26 mouse cellular contexts compared by ENCODE assay signal in genomic region chr15:64021249-64021884, GRCm38 (mm10). TPM values are rescaled to one million over a fixed set of nuclear protein-coding genes. Genes with fewer than 3 reads are reported as not detected.
DNase-seq lines count a peak whose midpoint lies in the region; ATAC-seq and TF ChIP-seq lines count a peak whose summit lies in the region.
"Had no signal": no experiment of that assay in that cellular context is flagged by ENCODE, and none has a peak within 500 bp of the region (broad histone marks: within the 10 kb centered on the region; RNA-seq: fewer than 3 reads in every experiment).

No protein-coding gene starts in this region.

- H3K79me2 ChIP-seq in MEL (ENCODE audit: control insufficient read depth, insufficient read depth, low read length, poor library complexity): peaks cover 9% of the 10 kb centered on the region; the same call in 1 of the 2 replicates

- WGBS in forebrain, postnatal 0 days: 82% methylated on average over 5 of the region's 5 CpGs
- 91% methylated on average over 5 of the region's 5 CpGs for WGBS in forebrain, embryonic 11.5 days
- WGBS in thymus, adult 2 months: 91% methylated on average over 5 of the region's 5 CpGs

- no peaks in the 10 kb centered on the region for H3K27me3 ChIP-seq in forebrain, postnatal 0 days (ENCODE audit: insufficient read depth, low read length)
- no peaks in the 10 kb centered on the region for H3K27me3 ChIP-seq in forebrain, embryonic 11.5 days (ENCODE audit: control insufficient read depth, insufficient read depth, low read length)
- H3K27me3 ChIP-seq in thymus, adult 2 months (ENCODE audit: control insufficient read depth, insufficient read depth, low read length): no peaks in the 10 kb centered on the region
- H3K27me3 ChIP-seq in MEL (ENCODE audit: control insufficient read depth in 1 of 2, insufficient read depth in 2 of 2, low read length in 2 of 2): no peaks in the 10 kb centered on the region
- H3K27me3 ChIP-seq: embryonic facial prominence, embryonic 12.5 days; forebrain, embryonic 15.5 days; heart, embryonic 12.5 days; limb, embryonic 12.5 days; midbrain, embryonic 13.5 days; neural tube, embryonic 13.5 days had no signal

- peaks cover 11% of the 10 kb centered on the region for H3K4me1 ChIP-seq in forebrain, postnatal 0 days (ENCODE audit: insufficient read depth)
- H3K4me1 ChIP-seq in forebrain, embryonic 11.5 days (replicated peaks; ENCODE audit: control insufficient read depth, insufficient read depth, low read length): peaks cover 5% of the 10 kb centered on the region
- peaks cover 36% of the 10 kb centered on the region for H3K4me1 ChIP-seq in thymus, adult 2 months (replicated peaks; ENCODE audit: control insufficient read depth, insufficient read depth, low read length)
- H3K4me1 ChIP-seq in MEL (ENCODE audit: control insufficient read depth in 1 of 2, insufficient read depth in 2 of 2, low read length in 2 of 2): no peaks in the 10 kb centered on the region

- TF ChIP-seq CTCF in forebrain, postnatal 0 days (IDR thresholded peaks at IDR 0.05; ENCODE audit: low read depth): no peak
- no peak for TF ChIP-seq CTCF in thymus, adult 2 months (IDR thresholded peaks at IDR 0.05; ENCODE audit: borderline replicate concordance, control insufficient read depth, extremely low read depth, insufficient read depth, low read length, poor library complexity)
- no peak for TF ChIP-seq CTCF in MEL (IDR thresholded peaks at IDR 0.05 in 2 of 3, conservative IDR thresholded peaks at IDR 0.05 in 1 of 3; ENCODE audit: control insufficient read depth in 1 of 3, insufficient read depth in 1 of 3, low read depth in 2 of 3, low read length in 3 of 3, poor library complexity in 1 of 3, severe bottlenecking in 1 of 3)

- no peak overlapping the region for H3K9ac ChIP-seq in forebrain, postnatal 0 days
- no peak overlapping the region for H3K9ac ChIP-seq in forebrain, embryonic 11.5 days (ENCODE audit: low read length)
- no peak overlapping the region for H3K9ac ChIP-seq in MEL (ENCODE audit: control insufficient read depth, low read depth, low read length, poor library complexity, severe bottlenecking)
- H3K9ac ChIP-seq: embryonic facial prominence, embryonic 12.5 days; forebrain, embryonic 15.5 days; heart, embryonic 12.5 days; hindbrain, embryonic 14.5 days; limb, embryonic 12.5 days; midbrain, embryonic 13.5 days; neural tube, embryonic 13.5 days had no signal

- no peaks in the 10 kb centered on the region for H3K36me3 ChIP-seq in forebrain, postnatal 0 days (ENCODE audit: insufficient read depth)
- H3K36me3 ChIP-seq in forebrain, embryonic 11.5 days (ENCODE audit: control insufficient read depth, insufficient read depth, low read length): no peaks in the 10 kb centered on the region
- H3K36me3 ChIP-seq in thymus, adult 2 months (ENCODE audit: control insufficient read depth, insufficient read depth, low read length): peaks cover 10% of the 10 kb centered on the region; the same call in 1 of the 2 replicates
- peaks cover 0 to 22% of the 10 kb centered on the region in 2 experiments; a peak in 2 of 4 replicates for H3K36me3 ChIP-seq in MEL (ENCODE audit: control insufficient read depth in 1 of 2, insufficient read depth in 2 of 2, low read length in 2 of 2)
- H3K36me3 ChIP-seq: embryonic facial prominence, embryonic 12.5 days; forebrain, embryonic 15.5 days; heart, embryonic 12.5 days; limb, embryonic 12.5 days; midbrain, embryonic 13.5 days; neural tube, embryonic 13.5 days had no signal

- TF ChIP-seq POLR2A in thymus, adult 2 months (IDR thresholded peaks at IDR 0.05; ENCODE audit: control insufficient read depth, extremely low read depth, insufficient read depth, low read length, poor library complexity): no peak
- TF ChIP-seq POLR2A in MEL (IDR thresholded peaks at IDR 0.05; ENCODE audit: control insufficient read depth in 1 of 2, insufficient read depth in 1 of 2, low read depth in 1 of 2, low read length in 2 of 2, poor library complexity in 1 of 2): no peak

- no peaks in the 10 kb centered on the region for H3K9me3 ChIP-seq in forebrain, postnatal 0 days (ENCODE audit: low read length)
- H3K9me3 ChIP-seq in forebrain, embryonic 11.5 days (ENCODE audit: control insufficient read depth, low read length): no peaks in the 10 kb centered on the region
- H3K9me3 ChIP-seq in MEL (replicated peaks; ENCODE audit: insufficient read depth, low read length): no peaks in the 10 kb centered on the region
- H3K9me3 ChIP-seq: embryonic facial prominence, embryonic 12.5 days; forebrain, embryonic 15.5 days; heart, embryonic 12.5 days; limb, embryonic 12.5 days; midbrain, embryonic 13.5 days; neural tube, embryonic 13.5 days had no signal

- H3K27ac ChIP-seq in forebrain, postnatal 0 days (ENCODE audit: low read depth, low read length): no peak overlapping the region
- H3K27ac ChIP-seq in forebrain, embryonic 11.5 days (ENCODE audit: low read depth, low read length): no peak overlapping the region
- peak overlapping the region; percentile 48; the same call in 1 of the 2 replicates for H3K27ac ChIP-seq in thymus, adult 2 months (ENCODE audit: control insufficient read depth, insufficient read depth, low read length)
- H3K27ac ChIP-seq in MEL (ENCODE audit: control insufficient read depth, low read depth, low read length): no peak overlapping the region
- H3K27ac ChIP-seq: embryonic facial prominence, embryonic 12.5 days; forebrain, embryonic 15.5 days; heart, adult 2 months; hindbrain, embryonic 14.5 days; layer of hippocampus, adult 2 months; left cerebral cortex, adult 2 months; limb, embryonic 12.5 days; midbrain, embryonic 13.5 days; neural tube, embryonic 13.5 days; stomach, postnatal 0 days had no signal

- no peak overlapping the region for H3K4me3 ChIP-seq in forebrain, postnatal 0 days (ENCODE audit: low read depth, low read length)
- H3K4me3 ChIP-seq in forebrain, embryonic 11.5 days (ENCODE audit: low read depth, low read length): no peak overlapping the region
- no peak overlapping the region for H3K4me3 ChIP-seq in thymus, adult 2 months (ENCODE audit: control insufficient read depth, insufficient read depth, low read length)
- H3K4me3 ChIP-seq in MEL (ENCODE audit: control insufficient read depth in 1 of 2, insufficient read depth in 1 of 2, low read depth in 2 of 2, low read length in 2 of 2): no peak overlapping the region
- H3K4me3 ChIP-seq: embryonic facial prominence, embryonic 12.5 days; forebrain, embryonic 15.5 days; heart, adult 2 months; heart, embryonic 12.5 days; layer of hippocampus, adult 2 months; left cerebral cortex, adult 2 months; limb, embryonic 12.5 days; midbrain, embryonic 13.5 days; neural tube, embryonic 13.5 days had no signal

- TF ChIP-seq RAD21 in MEL (IDR thresholded peaks at IDR 0.05; ENCODE audit: low read depth, low read length): no peak

- ATAC-seq in forebrain, postnatal 0 days: peak; percentile 53
- ATAC-seq in forebrain, embryonic 11.5 days (replicated peaks; ENCODE audit: low FRiP score): no peak
- ATAC-seq: forebrain, embryonic 15.5 days; midbrain, embryonic 13.5 days had no signal

- no peak for DNase-seq in forebrain, postnatal 0 days
- DNase-seq in forebrain, embryonic 11.5 days (ENCODE audit: low spot score): no peak
- no peak for DNase-seq in thymus, adult 2 months
- no peak for DNase-seq in thymus, postnatal 10 days (ENCODE audit: low spot score in 2 of 2)
- no peak for DNase-seq in MEL (ENCODE audit: low read depth, low spot score)
- no peak for DNase-seq in urinary bladder, postnatal 4 days (ENCODE audit: low spot score in 2 of 2)
- no peak for DNase-seq in lung, postnatal 25 days (ENCODE audit: low spot score)
- DNase-seq: adrenal gland, adult 8-10 months; cerebellum, adult 9-11 months; embryo, embryonic 11 days; heart, adult 2 months; heart, postnatal 4 days; kidney, adult 11 months; kidney, postnatal 36 days; right cerebral cortex, postnatal 25 days; thymus, adult 18-20 months had no signal

- no peak for TF ChIP-seq EP300 in MEL (IDR thresholded peaks at IDR 0.05; ENCODE audit: low read depth in 1 of 2, low read length in 2 of 2)

- no peak overlapping the region for H3K4me2 ChIP-seq in forebrain, postnatal 0 days (ENCODE audit: low read depth)
- H3K4me2 ChIP-seq in forebrain, embryonic 11.5 days (ENCODE audit: low read depth, low read length, severe bottlenecking): no peak overlapping the region
- H3K4me2 ChIP-seq: embryonic facial prominence, embryonic 12.5 days; forebrain, embryonic 15.5 days; heart, embryonic 12.5 days; hindbrain, embryonic 14.5 days; limb, embryonic 12.5 days; midbrain, embryonic 13.5 days; neural tube, embryonic 13.5 days had no signal

TF ChIP-seq in MEL, 35 proteins besides CTCF, POLR2A, EP300 and RAD21:
- TF ChIP-seq MAFK (IDR thresholded peaks at IDR 0.05; ENCODE audit: borderline replicate concordance, low read depth, low read length) (peak; percentile 74; the same call in 1 of the 2 replicates), E2F4 (IDR thresholded peaks at IDR 0.05; ENCODE audit: borderline replicate concordance, low read depth, low read length) (no peak), GATA1 (IDR thresholded peaks at IDR 0.05; ENCODE audit: low read depth, low read length) (no peak)

RNA-seq across cellular contexts. Expression of gene Fam49b, which starts 38.9 kb away (rescaled TPM):
- 165 and 184 TPM in 2 replicates for total RNA-seq in forebrain, postnatal 0 days (2014; rRNA removed)
- 146 and 156 TPM in 2 replicates for polyA plus RNA-seq in forebrain, postnatal 0 days (2015; fragmentation: Nextera tagmentation; extraction: Ambion mirVana)
- 110 TPM in 2 replicates for polyA plus RNA-seq in forebrain, embryonic 11.5 days (2014; fragmentation: Nextera tagmentation; extraction: Ambion mirVana)
- 82.3 and 128 TPM in 2 replicates for polyA plus RNA-seq in thymus, adult 2 months (2012; rRNA removed)
- total RNA-seq in MEL (2012; rRNA removed): 94.9 and 104 TPM in 2 replicates
- polyA plus RNA-seq in MEL (2012; ENCODE audit: insufficient read depth in 1 of 2, insufficient read length in 2 of 2, low read depth in 1 of 2, low replicate concordance in 2 of 2, missing spikeins in 1 of 2): 100 to 1,000 TPM in 1 of 2 experiments, not detected in 1; 164 TPM
